Mouse (Mus musculus): ENCODE measurements around the gene Sucnr1. TPM values are rescaled to one million over a fixed set of nuclear protein-coding genes. Genes with fewer than 3 reads are reported as not detected.
A peak's percentile ranks its signal among the peaks of the same experiment; 100 is the strongest.

The Sucnr1 gene
- polyA plus RNA-seq (2015; fragmentation: Nextera tagmentation; extraction: Ambion mirVana) = not detected in 2 replicates

DNA sequence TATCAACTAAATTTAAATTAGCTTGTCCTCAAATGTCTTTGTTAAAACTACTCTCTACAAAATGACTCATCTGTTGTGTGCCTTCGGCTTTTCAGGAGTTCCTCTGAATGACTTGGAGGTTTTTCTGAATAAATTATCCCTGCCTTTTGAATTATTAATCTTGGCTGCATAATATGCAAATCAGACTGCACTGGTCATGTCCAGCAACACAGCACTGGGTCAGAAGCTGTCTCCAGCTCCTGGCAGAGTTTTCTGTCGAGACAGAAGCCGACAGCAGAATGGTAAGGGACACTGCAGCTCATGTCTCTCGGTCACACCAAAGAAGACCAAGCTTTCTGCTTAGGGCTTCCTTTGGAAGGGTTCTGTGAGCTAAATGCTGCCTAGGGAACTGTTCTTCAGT lies at the start of gene Sucnr1:
Gene Sucnr1 (plus strand): TSS at position 222 of the 400 bp plus-strand sequence.
- Histone ChIP-seq H3K36me3 (ENCODE audit: control insufficient read depth, insufficient read depth, low read length) (no peaks in the 10 kb centered on the region), H3K9me3 (replicated peaks; ENCODE audit: control insufficient read depth, low read length, poor library complexity, severe bottlenecking) (no peaks in the 10 kb centered on the region), H3K9ac (ENCODE audit: low read depth, low read length) (no peak within 1 kb of the TSS), H3K4me1 (ENCODE audit: control insufficient read depth, insufficient read depth, low read length) (peaks cover 4% of the 10 kb centered on the region; the same call in 1 of the 2 replicates), H3K27ac (ENCODE audit: low read length) (no peak within 1 kb of the TSS), H3K4me3 (ENCODE audit: low read depth, low read length) (no peak within 1 kb of the TSS), H3K27me3 (ENCODE audit: control insufficient read depth, insufficient read depth, low read depth, low read length) (no peaks in the 10 kb centered on the region), H3K4me2 (ENCODE audit: low read length) (no peak within 1 kb of the TSS)
- peak; percentile 68 for ATAC-seq
- WGBS = 32% methylated on average over 4 of the region's 4 CpGs

DNA sequence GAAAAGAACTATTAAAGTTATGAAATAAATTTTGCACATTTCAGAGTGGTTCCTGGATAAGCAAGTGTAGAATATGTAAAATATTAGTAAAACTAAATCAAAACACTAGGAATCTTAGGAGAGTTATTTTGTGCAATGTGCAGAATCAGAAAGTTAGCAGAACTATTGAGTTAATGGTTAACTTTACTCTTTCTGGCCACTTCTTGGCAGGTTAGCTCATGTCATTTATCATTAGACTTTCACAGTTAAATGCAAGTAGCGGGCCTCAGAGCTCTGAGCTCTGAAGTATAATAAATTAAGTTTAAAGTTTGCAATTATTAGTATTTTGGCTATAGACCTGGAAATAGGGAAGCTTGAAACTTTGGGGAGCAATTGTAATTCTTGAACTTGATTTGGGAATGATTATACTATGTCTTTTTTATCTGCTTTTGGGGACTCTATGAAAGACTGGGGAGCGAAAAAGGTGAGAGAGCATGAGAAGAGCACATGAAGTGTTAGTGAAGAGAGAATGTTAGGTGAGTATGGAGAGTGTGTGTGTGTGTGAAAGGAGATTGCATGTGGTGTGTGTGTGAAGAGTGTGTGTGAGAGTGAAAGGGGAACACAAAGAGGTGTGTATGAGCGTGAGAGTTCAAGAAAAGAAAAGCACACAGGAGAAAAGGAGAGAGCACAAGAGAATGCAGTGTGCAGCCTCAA lies 35.3 kb upstream of the Sucnr1 start:
- 92% methylated on average over 3 of the region's 3 CpGs for WGBS
- Histone ChIP-seq H3K36me3 (ENCODE audit: control insufficient read depth, insufficient read depth, low read length) (no peaks in the 10 kb centered on the region), H3K27me3 (ENCODE audit: control insufficient read depth, insufficient read depth, low read depth, low read length) (no peaks in the 10 kb centered on the region), H3K9ac (ENCODE audit: low read depth, low read length) (no peak overlapping the region), H3K27ac (ENCODE audit: low read length) (no peak overlapping the region), H3K4me2 (ENCODE audit: low read length) (no peak overlapping the region), H3K4me3 (ENCODE audit: low read depth, low read length) (no peak overlapping the region), H3K4me1 (ENCODE audit: control insufficient read depth, insufficient read depth, low read length) (no peaks in the 10 kb centered on the region), H3K9me3 (replicated peaks; ENCODE audit: control insufficient read depth, low read length, poor library complexity, severe bottlenecking) (no peaks in the 10 kb centered on the region)
- no peak for ATAC-seq

DNA sequence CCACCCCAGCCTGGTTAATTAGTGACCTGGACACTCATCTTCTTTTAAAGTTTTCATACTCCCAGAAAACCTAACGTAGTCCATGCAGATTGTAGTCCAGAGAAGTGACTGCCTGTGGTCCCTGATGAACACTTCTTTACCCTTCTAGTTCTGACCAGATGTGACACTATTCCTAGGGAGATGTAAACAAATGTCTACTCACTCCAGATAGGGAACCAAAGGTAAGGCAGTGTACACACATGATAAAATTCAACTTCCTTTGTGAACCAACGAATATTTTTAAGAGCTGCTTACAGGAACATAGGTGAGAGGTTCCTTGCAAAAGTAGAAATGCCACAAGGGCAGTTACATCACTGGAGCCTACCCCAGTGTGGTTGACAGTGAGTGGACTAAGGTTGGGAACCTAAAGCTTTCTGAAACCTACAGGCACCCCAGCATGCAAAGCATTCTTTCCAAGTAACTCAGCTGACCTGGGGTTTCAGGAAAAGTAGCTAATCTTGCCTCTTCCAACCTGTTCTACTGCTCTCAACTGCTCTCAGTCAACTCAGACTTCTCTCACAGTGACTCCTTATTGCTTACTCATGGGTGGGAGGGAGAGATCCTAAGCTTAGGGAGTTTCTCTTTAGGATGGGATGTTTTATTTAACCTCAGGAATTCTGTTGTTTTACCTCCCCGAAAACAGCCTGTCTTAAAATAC lies 28.3 kb upstream of the Sucnr1 start:
- H3K9me3 ChIP-seq (replicated peaks; ENCODE audit: control insufficient read depth, low read length, poor library complexity, severe bottlenecking) = no peaks in the 10 kb centered on the region
- no peak for ATAC-seq
- WGBS = 77% methylated on average over 3 of the region's 3 CpGs

DNA sequence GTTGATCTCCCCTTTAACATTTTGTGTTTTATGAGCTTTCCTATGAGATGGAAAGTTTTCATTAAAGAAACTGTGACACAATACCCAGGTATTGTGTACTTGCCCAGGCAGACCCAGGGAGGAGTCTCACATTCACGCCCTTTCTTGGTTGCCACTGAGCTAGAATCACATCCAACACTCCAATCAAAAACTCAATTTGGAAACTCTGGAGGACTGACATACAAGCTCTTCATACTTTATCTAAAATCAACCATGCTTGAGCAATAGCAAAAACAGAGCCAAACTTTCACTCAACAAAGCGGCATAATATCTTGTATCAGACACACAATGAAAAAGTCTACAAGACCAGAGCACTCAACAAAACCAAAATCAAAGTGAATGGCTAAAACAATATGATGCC lies 27.7 kb upstream of the Sucnr1 start:
- ATAC-seq = no peak
- Histone ChIP-seq H3K9ac (ENCODE audit: low read depth, low read length) (no peak overlapping the region), H3K4me2 (ENCODE audit: low read length) (no peak overlapping the region), H3K4me1 (ENCODE audit: control insufficient read depth, insufficient read depth, low read length) (no peaks in the 10 kb centered on the region), H3K9me3 (replicated peaks; ENCODE audit: control insufficient read depth, low read length, poor library complexity, severe bottlenecking) (no peaks in the 10 kb centered on the region), H3K4me3 (ENCODE audit: low read depth, low read length) (no peak overlapping the region), H3K36me3 (ENCODE audit: control insufficient read depth, insufficient read depth, low read length) (no peaks in the 10 kb centered on the region), H3K27ac (ENCODE audit: low read length) (no peak overlapping the region), H3K27me3 (ENCODE audit: control insufficient read depth, insufficient read depth, low read depth, low read length) (no peaks in the 10 kb centered on the region)
- WGBS = 93% methylated on average over 2 of the region's 2 CpGs

More for the DNA sequence above, 28.3 kb upstream of the Sucnr1 start:
- no peak overlapping the region for H3K4me3 ChIP-seq (ENCODE audit: low read depth, low read length)
- no peaks in the 10 kb centered on the region for H3K36me3 ChIP-seq (ENCODE audit: control insufficient read depth, insufficient read depth, low read length)
- H3K9ac ChIP-seq (ENCODE audit: low read depth, low read length) = no peak overlapping the region
- no peaks in the 10 kb centered on the region for H3K4me1 ChIP-seq (ENCODE audit: control insufficient read depth, insufficient read depth, low read length)
- no peak overlapping the region for H3K4me2 ChIP-seq (ENCODE audit: low read length)
- no peaks in the 10 kb centered on the region for H3K27me3 ChIP-seq (ENCODE audit: control insufficient read depth, insufficient read depth, low read depth, low read length)
- no peak overlapping the region for H3K27ac ChIP-seq (ENCODE audit: low read length)

DNA sequence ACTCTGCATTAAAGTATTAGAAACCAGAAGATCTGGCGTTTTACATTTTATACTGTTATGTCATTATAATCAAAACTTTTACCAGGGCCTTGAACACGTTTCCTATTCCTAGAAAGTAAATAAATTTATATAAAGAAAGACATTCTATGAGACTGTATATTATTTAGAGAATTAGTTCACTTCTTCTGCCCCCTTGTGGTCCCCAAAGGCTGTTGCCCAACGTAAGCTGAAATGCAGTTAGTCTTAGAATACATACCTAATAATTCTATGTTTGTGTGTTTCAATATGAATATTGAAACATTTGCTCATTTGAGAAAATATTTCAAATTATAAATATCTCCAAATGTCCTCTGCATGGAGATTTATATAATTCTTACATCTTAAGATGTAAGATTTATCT lies 25.2 kb upstream of the Sucnr1 start:
- WGBS = 35% methylated on average over 3 of the region's 3 CpGs
- no peak for ATAC-seq
- Histone ChIP-seq H3K36me3 (ENCODE audit: control insufficient read depth, insufficient read depth, low read length) (no peaks in the 10 kb centered on the region), H3K27ac (ENCODE audit: low read length) (no peak overlapping the region), H3K27me3 (ENCODE audit: control insufficient read depth, insufficient read depth, low read depth, low read length) (no peaks in the 10 kb centered on the region), H3K9me3 (replicated peaks; ENCODE audit: control insufficient read depth, low read length, poor library complexity, severe bottlenecking) (no peaks in the 10 kb centered on the region), H3K4me1 (ENCODE audit: control insufficient read depth, insufficient read depth, low read length) (no peaks in the 10 kb centered on the region), H3K4me2 (ENCODE audit: low read length) (no peak overlapping the region), H3K4me3 (ENCODE audit: low read depth, low read length) (no peak overlapping the region), H3K9ac (ENCODE audit: low read depth, low read length) (no peak overlapping the region)

DNA sequence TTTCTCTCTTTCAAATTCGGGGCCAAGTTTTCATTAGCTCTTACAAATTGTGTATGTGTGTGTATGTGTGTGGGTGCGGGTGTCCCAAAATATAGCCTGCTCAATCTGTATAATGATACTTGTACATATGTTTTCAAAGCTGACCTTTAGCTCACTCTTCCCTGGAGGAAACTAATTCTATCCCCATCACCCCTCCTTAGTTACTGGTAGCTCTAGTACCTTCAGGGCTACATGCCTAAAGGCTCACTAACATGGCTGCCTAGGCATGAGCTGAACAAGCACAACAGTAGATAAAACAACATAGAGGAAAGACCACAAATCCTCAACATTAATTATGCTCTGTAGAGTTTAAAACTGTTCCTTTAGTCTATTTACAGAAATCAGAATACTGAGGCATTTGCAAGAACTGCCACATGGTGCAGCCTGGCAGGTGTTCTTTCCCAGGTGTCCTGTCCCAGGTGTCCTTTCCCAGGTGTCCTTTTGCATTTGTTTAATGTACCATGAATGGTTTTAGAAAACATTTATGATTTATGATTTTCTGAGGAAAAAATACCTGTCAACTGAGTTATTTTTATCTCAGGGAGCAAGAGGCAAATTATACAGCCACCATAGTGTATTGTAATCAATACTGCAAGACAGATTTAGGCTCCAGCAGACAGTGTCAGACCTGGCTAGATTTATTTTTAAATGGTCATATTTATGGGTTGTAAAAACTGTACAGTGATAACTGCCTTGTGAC lies 24.4 kb upstream of the Sucnr1 start:
- Histone ChIP-seq H3K9ac (ENCODE audit: low read depth, low read length) (no peak overlapping the region), H3K4me3 (ENCODE audit: low read depth, low read length) (no peak overlapping the region), H3K27ac (ENCODE audit: low read length) (no peak overlapping the region), H3K36me3 (ENCODE audit: control insufficient read depth, insufficient read depth, low read length) (no peaks in the 10 kb centered on the region), H3K27me3 (ENCODE audit: control insufficient read depth, insufficient read depth, low read depth, low read length) (no peaks in the 10 kb centered on the region), H3K4me2 (ENCODE audit: low read length) (no peak overlapping the region), H3K4me1 (ENCODE audit: control insufficient read depth, insufficient read depth, low read length) (no peaks in the 10 kb centered on the region), H3K9me3 (replicated peaks; ENCODE audit: control insufficient read depth, low read length, poor library complexity, severe bottlenecking) (no peaks in the 10 kb centered on the region)
- WGBS = 87% methylated on average over 2 of the region's 2 CpGs
- no peak for ATAC-seq

DNA sequence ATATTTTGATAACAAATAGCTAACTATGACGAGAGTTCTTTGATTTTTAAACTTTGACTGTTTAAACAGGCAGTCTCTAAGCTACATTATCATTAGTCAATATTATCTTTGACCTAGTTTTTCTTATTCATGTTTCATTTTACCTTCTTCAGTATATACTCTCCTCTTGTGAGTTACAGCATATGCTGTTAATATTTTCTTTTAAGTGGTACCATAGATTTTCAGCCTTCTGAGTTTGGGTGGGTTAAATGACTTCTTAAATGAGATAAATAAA lies 23.9 kb upstream of the Sucnr1 start:
- Histone ChIP-seq H3K27me3 (ENCODE audit: control insufficient read depth, insufficient read depth, low read depth, low read length) (no peaks in the 10 kb centered on the region), H3K9me3 (replicated peaks; ENCODE audit: control insufficient read depth, low read length, poor library complexity, severe bottlenecking) (no peaks in the 10 kb centered on the region), H3K4me3 (ENCODE audit: low read depth, low read length) (no peak overlapping the region), H3K9ac (ENCODE audit: low read depth, low read length) (no peak overlapping the region), H3K4me2 (ENCODE audit: low read length) (no peak overlapping the region), H3K27ac (ENCODE audit: low read length) (no peak overlapping the region), H3K4me1 (ENCODE audit: control insufficient read depth, insufficient read depth, low read length) (no peaks in the 10 kb centered on the region), H3K36me3 (ENCODE audit: control insufficient read depth, insufficient read depth, low read length) (no peaks in the 10 kb centered on the region)
- WGBS = 75% methylated on average over 1 of the region's 1 CpGs
- no peak for ATAC-seq

DNA sequence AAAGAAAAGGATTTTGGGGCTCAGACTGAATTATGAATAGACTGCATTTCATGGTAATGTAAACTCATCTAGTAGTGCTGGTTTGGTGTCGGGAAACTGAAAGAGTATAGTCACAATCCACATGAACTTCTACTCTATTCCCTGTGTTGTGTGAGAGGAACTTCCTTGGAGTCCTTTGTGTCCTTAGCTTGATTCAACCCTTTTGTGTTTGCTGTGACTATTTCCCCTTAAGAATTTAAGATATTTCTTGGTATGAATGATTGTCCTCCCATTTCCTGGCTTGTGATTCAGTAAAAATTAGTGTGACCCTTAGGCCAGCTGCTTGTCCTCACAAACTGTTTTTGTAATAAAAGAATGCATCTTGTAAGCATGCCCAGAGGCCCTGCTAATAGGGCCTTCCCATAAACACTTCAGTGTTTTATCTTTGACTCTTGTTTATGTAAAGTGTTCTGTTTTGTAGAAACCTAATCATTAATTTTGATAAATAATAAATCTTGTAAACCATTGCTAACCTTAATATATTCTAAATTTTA lies 2.7 kb upstream of the Sucnr1 start:
- ATAC-seq = no peak
- Histone ChIP-seq H3K36me3 (ENCODE audit: control insufficient read depth, insufficient read depth, low read length) (no peaks in the 10 kb centered on the region), H3K4me3 (ENCODE audit: low read depth, low read length) (no peak overlapping the region), H3K27ac (ENCODE audit: low read length) (no peak overlapping the region), H3K9me3 (replicated peaks; ENCODE audit: control insufficient read depth, low read length, poor library complexity, severe bottlenecking) (no peaks in the 10 kb centered on the region), H3K9ac (ENCODE audit: low read depth, low read length) (no peak overlapping the region), H3K4me1 (ENCODE audit: control insufficient read depth, insufficient read depth, low read length) (peaks cover 4% of the 10 kb centered on the region; the same call in 1 of the 2 replicates), H3K4me2 (ENCODE audit: low read length) (no peak overlapping the region), H3K27me3 (ENCODE audit: control insufficient read depth, insufficient read depth, low read depth, low read length) (no peaks in the 10 kb centered on the region)
- 67% methylated on average over 1 of the region's 1 CpGs for WGBS

DNA sequence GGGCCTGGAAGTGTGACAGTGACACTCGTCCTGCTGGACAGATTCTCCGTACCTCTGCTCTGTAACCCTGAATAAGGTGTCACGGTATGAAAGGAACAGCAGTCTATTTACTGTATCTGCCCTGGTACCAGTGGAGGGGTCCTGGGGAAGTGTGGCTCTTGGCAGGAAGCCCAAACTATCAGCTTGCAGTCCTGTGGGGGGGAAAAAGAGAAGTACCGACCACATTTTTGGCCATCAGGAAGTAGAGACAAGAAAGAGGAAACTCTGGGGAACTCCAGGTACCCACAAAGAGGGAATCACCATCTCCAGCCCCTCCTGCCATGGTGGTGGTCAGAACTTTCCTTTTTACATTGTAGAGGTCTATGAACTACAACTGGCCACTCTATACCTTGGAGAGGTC lies 1.1 kb upstream of the Sucnr1 start:
- WGBS = 46% methylated on average over 4 of the region's 4 CpGs
- Histone ChIP-seq H3K36me3 (ENCODE audit: control insufficient read depth, insufficient read depth, low read length) (no peaks in the 10 kb centered on the region), H3K4me2 (ENCODE audit: low read length) (no peak overlapping the region), H3K4me1 (ENCODE audit: control insufficient read depth, insufficient read depth, low read length) (peaks cover 4% of the 10 kb centered on the region; the same call in 1 of the 2 replicates), H3K27ac (ENCODE audit: low read length) (no peak overlapping the region), H3K9ac (ENCODE audit: low read depth, low read length) (no peak overlapping the region), H3K27me3 (ENCODE audit: control insufficient read depth, insufficient read depth, low read depth, low read length) (no peaks in the 10 kb centered on the region), H3K9me3 (replicated peaks; ENCODE audit: control insufficient read depth, low read length, poor library complexity, severe bottlenecking) (no peaks in the 10 kb centered on the region), H3K4me3 (ENCODE audit: low read depth, low read length) (no peak overlapping the region)
- ATAC-seq = no peak

Data from midbrain, embryonic 16.5 days (tissue).